Mouse (Mus musculus): ENCODE measurements around the gene A4galt. TPM values are rescaled to one million over a fixed set of nuclear protein-coding genes. Genes with fewer than 3 reads are reported as not detected.

A4galt gene
- polyA plus RNA-seq, 1 experiment from 2014 or later: not detected

DNA sequence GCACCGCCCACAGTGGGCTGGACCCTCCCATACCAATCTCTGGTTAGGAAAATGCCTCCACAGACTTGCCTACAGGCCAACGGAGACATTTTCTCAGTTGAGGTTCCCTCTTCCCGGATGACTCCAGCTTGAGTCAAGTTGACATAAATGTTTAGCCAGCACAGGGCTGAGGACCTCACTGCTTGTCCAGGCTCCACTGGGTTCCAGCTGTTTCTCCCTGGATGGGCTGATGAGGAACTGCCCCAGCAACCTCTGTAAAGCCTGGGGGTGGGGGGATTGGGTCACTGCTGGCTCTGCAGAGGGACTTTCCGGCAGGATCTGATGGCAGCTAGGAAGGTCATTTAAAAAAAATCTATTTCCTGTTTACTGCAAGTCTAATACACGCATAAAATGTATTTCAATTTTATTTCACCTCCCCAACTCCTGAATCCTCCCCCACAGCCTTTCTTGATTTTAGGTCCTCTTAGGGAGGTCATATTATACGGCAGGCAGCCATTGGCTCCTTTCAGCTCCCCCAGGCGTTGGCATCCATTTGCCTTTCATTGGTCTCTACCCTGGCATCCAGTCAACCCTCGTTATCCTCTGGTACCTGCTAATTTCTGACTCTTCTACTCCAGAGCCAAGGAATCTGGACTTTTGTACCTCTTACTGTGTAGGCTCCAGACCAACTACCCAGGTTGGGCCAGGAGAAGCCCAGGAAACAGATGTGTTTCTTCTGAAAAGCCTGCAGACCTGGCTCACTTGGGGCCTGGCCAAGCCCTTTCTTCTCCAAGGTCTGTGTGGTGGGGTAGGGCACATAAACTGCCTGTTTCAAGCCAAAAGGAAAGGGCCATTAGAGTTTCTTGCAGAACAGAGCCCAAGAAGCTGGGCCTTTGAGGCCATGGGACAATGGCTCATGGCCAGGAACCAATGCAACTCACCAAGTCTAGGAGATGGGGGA, 42.4 kb upstream of the A4galt start:
- Histone ChIP-seq H3K27me3 (ENCODE audit: control insufficient read depth, insufficient read depth, low read length) (no peaks in the 10 kb centered on the region), H3K27ac (replicated peaks; ENCODE audit: low read depth, low read length) (no peak overlapping the region), H3K4me3 (ENCODE audit: low read depth, low read length) (no peak overlapping the region), H3K4me1 (ENCODE audit: control insufficient read depth, insufficient read depth, low read length) (peaks cover 4% of the 10 kb centered on the region; the same call in 1 of the 2 replicates), H3K9ac (ENCODE audit: low read length) (no peak overlapping the region), H3K36me3 (ENCODE audit: control insufficient read depth, insufficient read depth, low read length) (no peaks in the 10 kb centered on the region), H3K4me2 (ENCODE audit: low read depth, severe bottlenecking) (no peak overlapping the region), H3K9me3 (ENCODE audit: control insufficient read depth, low read length) (no peaks in the 10 kb centered on the region)
- DNase-seq (ENCODE audit: low spot score) (no peak), ATAC-seq (ENCODE audit: insufficient number of reproducible peaks, low FRiP score, low TSS enrichment, low read depth) (no peak)
- 86% methylated on average over 8 of the region's 8 CpGs for WGBS

DNA sequence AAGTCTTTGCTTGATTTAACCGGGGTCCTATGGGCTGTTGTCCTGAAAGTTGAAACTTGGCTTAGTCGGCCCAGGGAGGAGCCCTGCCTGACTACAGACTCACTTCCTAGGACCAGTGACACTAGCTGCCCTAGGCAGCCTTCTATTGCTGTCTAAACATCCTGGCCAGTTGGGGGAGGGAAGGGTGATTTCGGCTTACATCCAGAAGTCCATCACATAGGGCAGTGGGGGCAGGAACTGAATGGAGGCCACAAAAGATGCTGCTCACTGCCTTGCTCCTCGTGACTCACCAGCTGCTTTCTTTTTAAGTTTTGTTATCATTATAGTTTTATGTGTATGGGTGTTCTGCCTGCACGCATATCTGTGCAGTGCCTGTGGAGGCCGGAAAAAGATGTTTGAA, 41.6 kb upstream of the A4galt start:
- Histone ChIP-seq H3K9ac (ENCODE audit: low read length) (no peak overlapping the region), H3K4me1 (ENCODE audit: control insufficient read depth, insufficient read depth, low read length) (peaks cover 4% of the 10 kb centered on the region; the same call in 1 of the 2 replicates), H3K4me3 (ENCODE audit: low read depth, low read length) (no peak overlapping the region), H3K4me2 (ENCODE audit: low read depth, severe bottlenecking) (no peak overlapping the region), H3K27ac (replicated peaks; ENCODE audit: low read depth, low read length) (no peak overlapping the region), H3K27me3 (ENCODE audit: control insufficient read depth, insufficient read depth, low read length) (no peaks in the 10 kb centered on the region), H3K9me3 (ENCODE audit: control insufficient read depth, low read length) (no peaks in the 10 kb centered on the region), H3K36me3 (ENCODE audit: control insufficient read depth, insufficient read depth, low read length) (no peaks in the 10 kb centered on the region)
- WGBS: 79% methylated on average over 6 of the region's 6 CpGs
- DNase-seq (ENCODE audit: low spot score) (no peak), ATAC-seq (ENCODE audit: insufficient number of reproducible peaks, low FRiP score, low TSS enrichment, low read depth) (no peak)

DNA sequence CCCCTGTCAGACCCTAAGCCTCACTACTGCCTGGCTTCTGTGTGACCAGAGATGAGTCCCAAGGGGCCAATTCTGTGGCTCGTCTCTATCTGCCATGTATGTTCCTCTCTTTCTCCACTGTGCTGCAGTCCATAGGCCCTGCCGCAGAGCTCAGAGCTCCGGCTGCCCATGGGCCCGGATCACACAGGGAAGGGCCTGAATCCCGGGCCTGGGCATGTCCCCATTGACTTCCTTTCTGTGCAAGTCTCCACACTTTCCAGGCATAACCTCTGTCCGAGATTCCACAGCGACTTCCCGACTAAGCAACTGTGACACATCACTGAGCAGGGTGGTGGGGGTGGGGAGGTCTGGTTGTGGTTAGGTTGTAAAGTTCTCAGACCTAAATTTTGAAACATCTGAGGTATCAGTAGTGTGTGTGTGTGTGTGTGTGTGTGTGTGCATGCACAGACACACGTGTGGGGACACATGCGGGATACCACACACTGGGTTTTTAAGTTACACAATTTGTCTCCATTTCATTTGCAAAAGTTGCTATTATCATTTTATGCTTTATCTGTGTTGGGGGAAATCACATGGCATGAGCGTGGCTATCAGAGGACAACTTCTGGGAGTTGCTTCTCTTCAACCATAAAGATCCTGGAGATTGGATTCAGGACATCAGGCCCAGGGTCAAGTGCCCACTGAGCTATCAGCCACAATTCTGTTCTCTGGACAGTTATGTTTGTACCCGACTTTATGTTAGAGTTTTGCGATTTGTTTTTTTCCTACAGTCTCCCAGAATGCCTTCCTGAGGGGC, 40.9 kb upstream of the A4galt start:
- DNase-seq (ENCODE audit: low spot score) (no peak), ATAC-seq (ENCODE audit: insufficient number of reproducible peaks, low FRiP score, low TSS enrichment, low read depth) (no peak)
- H3K4me1 ChIP-seq (ENCODE audit: control insufficient read depth, insufficient read depth, low read length): peaks cover 4% of the 10 kb centered on the region; the same call in 1 of the 2 replicates

DNA sequence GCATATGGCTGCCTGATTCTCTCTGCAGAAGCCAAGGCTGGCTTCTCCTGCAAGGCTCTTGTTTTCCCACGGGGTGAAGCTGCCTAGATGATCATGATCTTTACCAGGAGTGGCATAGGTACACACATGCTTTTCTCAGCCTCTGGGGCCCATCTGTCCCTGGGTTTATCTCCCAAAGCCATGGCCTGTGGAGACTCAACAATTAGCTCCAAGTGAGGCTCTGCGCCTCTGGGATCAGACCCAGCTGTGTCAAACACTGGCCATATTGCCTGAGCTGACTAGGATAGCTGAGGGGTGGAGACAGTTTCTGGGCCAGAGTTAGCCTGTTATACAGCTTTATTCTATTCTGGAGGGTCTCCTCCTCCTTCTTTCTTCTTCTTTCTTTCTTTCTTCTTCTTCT, 39.3 kb upstream of the A4galt start:
- 87% methylated on average over 2 of the region's 2 CpGs for WGBS
- Histone ChIP-seq H3K36me3 (ENCODE audit: control insufficient read depth, insufficient read depth, low read length) (no peaks in the 10 kb centered on the region), H3K27me3 (ENCODE audit: control insufficient read depth, insufficient read depth, low read length) (no peaks in the 10 kb centered on the region), H3K9ac (ENCODE audit: low read length) (no peak overlapping the region), H3K9me3 (ENCODE audit: control insufficient read depth, low read length) (no peaks in the 10 kb centered on the region), H3K4me1 (ENCODE audit: control insufficient read depth, insufficient read depth, low read length) (no peaks in the 10 kb centered on the region), H3K4me2 (ENCODE audit: low read depth, severe bottlenecking) (no peak overlapping the region), H3K4me3 (ENCODE audit: low read depth, low read length) (no peak overlapping the region), H3K27ac (replicated peaks; ENCODE audit: low read depth, low read length) (no peak overlapping the region)
- no peak for DNase-seq (ENCODE audit: low spot score)
- no peak for ATAC-seq (ENCODE audit: insufficient number of reproducible peaks, low FRiP score, low TSS enrichment, low read depth)

More for the DNA sequence above, 40.9 kb upstream of the A4galt start:
- Histone ChIP-seq H3K27me3 (ENCODE audit: control insufficient read depth, insufficient read depth, low read length) (no peaks in the 10 kb centered on the region), H3K27ac (replicated peaks; ENCODE audit: low read depth, low read length) (no peak overlapping the region), H3K36me3 (ENCODE audit: control insufficient read depth, insufficient read depth, low read length) (no peaks in the 10 kb centered on the region), H3K9me3 (ENCODE audit: control insufficient read depth, low read length) (no peaks in the 10 kb centered on the region), H3K4me2 (ENCODE audit: low read depth, severe bottlenecking) (no peak overlapping the region), H3K9ac (ENCODE audit: low read length) (no peak overlapping the region), H3K4me3 (ENCODE audit: low read depth, low read length) (no peak overlapping the region)
- WGBS: 87% methylated on average over 13 of the region's 13 CpGs

DNA sequence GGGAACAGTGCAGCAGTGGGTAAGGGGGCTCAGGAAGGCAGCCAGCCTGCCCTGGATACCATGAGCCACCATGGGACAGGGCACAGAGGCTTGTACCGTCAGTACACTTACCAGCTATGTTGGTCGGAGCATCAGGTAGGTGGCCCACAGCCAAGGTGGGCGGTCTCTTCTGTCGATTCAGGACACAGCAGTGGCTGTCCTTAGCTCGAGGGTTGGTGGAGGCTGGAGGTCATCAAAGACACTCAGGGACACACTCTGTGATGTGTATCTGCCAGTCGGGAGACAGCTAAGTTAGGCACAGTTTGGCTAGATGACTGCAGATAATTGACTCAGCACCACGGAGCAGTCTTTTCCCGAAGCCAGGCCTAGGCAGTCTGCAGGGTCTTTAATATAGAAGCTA, 33.3 kb upstream of the A4galt start:
- Histone ChIP-seq H3K9me3 (ENCODE audit: control insufficient read depth, low read length) (no peaks in the 10 kb centered on the region), H3K4me2 (ENCODE audit: low read depth, severe bottlenecking) (no peak overlapping the region), H3K9ac (ENCODE audit: low read length) (no peak overlapping the region), H3K27me3 (ENCODE audit: control insufficient read depth, insufficient read depth, low read length) (no peaks in the 10 kb centered on the region), H3K27ac (replicated peaks; ENCODE audit: low read depth, low read length) (no peak overlapping the region), H3K36me3 (ENCODE audit: control insufficient read depth, insufficient read depth, low read length) (no peaks in the 10 kb centered on the region), H3K4me1 (ENCODE audit: control insufficient read depth, insufficient read depth, low read length) (no peaks in the 10 kb centered on the region), H3K4me3 (ENCODE audit: low read depth, low read length) (no peak overlapping the region)
- no peak for DNase-seq (ENCODE audit: low spot score)
- 81% methylated on average over 8 of the region's 8 CpGs for WGBS
- no peak for ATAC-seq (ENCODE audit: insufficient number of reproducible peaks, low FRiP score, low TSS enrichment, low read depth)

DNA sequence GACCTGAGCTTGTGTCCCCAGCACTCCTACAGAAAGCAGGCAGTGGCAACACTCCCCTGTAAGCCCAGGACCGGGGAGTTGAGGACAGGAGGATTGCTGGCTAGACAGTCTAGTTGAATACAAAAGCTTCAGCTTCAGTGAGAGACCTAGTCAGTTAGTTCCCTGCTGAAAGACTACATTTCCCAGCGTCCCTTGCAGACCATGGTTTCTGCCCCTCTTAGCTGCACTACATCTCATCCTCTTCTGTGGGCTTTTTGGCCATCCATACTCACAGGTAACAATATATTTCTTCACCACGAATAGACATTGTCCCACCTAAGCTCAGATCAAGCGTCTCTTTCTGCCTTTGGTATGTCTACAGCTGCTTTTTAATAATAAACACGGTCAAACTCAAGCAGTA, 30.8 kb upstream of the A4galt start:
- no peak for DNase-seq (ENCODE audit: low spot score)
- no peak for ATAC-seq (ENCODE audit: insufficient number of reproducible peaks, low FRiP score, low TSS enrichment, low read depth)
- no peak overlapping the region for H3K27ac ChIP-seq (replicated peaks; ENCODE audit: low read depth, low read length)
- H3K36me3 ChIP-seq (ENCODE audit: control insufficient read depth, insufficient read depth, low read length): no peaks in the 10 kb centered on the region
- no peaks in the 10 kb centered on the region for H3K27me3 ChIP-seq (ENCODE audit: control insufficient read depth, insufficient read depth, low read length)
- no peak overlapping the region for H3K9ac ChIP-seq (ENCODE audit: low read length)
- no peaks in the 10 kb centered on the region for H3K4me1 ChIP-seq (ENCODE audit: control insufficient read depth, insufficient read depth, low read length)
- WGBS: 71% methylated on average over 5 of the region's 5 CpGs
- H3K4me3 ChIP-seq (ENCODE audit: low read depth, low read length): no peak overlapping the region
- H3K9me3 ChIP-seq (ENCODE audit: control insufficient read depth, low read length): no peaks in the 10 kb centered on the region
- H3K4me2 ChIP-seq (ENCODE audit: low read depth, severe bottlenecking): no peak overlapping the region

DNA sequence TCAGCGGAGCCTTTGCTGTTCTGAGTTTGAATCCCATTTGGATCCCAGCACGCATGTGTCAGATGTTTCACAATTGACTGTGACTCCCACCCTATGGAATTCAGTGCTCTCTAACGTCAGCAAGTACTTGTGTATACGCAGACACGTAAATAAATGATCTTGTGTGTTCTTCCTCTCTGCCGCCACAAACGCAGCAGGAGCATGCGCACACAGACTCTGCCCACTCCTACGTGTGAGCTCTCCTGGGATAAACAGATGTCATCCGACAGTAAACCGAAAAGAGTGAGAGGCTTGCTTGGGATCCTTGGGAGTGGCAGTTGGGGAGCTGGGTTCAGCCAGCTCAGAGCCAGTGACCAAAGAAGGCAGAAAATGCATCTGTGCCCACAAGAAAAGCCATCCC, 29.7 kb upstream of the A4galt start:
- no peak for DNase-seq (ENCODE audit: low spot score)
- Histone ChIP-seq H3K4me2 (ENCODE audit: low read depth, severe bottlenecking) (no peak overlapping the region), H3K9me3 (ENCODE audit: control insufficient read depth, low read length) (no peaks in the 10 kb centered on the region), H3K4me3 (ENCODE audit: low read depth, low read length) (no peak overlapping the region), H3K36me3 (ENCODE audit: control insufficient read depth, insufficient read depth, low read length) (no peaks in the 10 kb centered on the region), H3K9ac (ENCODE audit: low read length) (no peak overlapping the region), H3K27me3 (ENCODE audit: control insufficient read depth, insufficient read depth, low read length) (no peaks in the 10 kb centered on the region), H3K4me1 (ENCODE audit: control insufficient read depth, insufficient read depth, low read length) (no peaks in the 10 kb centered on the region), H3K27ac (replicated peaks; ENCODE audit: low read depth, low read length) (no peak overlapping the region)
- no peak for ATAC-seq (ENCODE audit: insufficient number of reproducible peaks, low FRiP score, low TSS enrichment, low read depth)
- whole genome bisulfite sequencing: 74% methylated on average over 11 of the region's 11 CpGs

DNA sequence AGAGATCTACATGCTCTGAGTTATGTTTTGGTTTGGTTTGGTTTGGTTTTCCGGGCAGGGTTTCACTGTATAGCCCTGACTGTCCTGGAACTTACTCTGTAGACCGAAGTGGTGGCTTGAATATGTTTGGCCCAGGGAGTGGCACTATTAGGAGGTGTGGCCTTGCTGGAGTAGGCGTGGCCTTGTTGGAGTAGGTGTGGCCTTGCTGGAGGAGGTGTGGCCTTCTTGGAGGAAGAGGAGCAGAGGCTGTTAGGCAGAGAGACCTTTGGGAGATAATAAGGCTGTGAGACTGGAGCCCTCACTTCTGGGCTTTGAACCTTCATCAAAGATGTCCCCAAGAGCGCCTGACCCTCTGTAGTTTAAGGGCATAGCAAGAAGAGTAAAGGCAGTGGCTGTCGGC, 27.0 kb upstream of the A4galt start:
- H3K4me2 ChIP-seq (ENCODE audit: low read depth, severe bottlenecking): no peak overlapping the region
- no peaks in the 10 kb centered on the region for H3K36me3 ChIP-seq (ENCODE audit: control insufficient read depth, insufficient read depth, low read length)
- H3K9me3 ChIP-seq (ENCODE audit: control insufficient read depth, low read length): no peaks in the 10 kb centered on the region
- no peak for ATAC-seq (ENCODE audit: insufficient number of reproducible peaks, low FRiP score, low TSS enrichment, low read depth)
- no peak overlapping the region for H3K27ac ChIP-seq (replicated peaks; ENCODE audit: low read depth, low read length)
- H3K9ac ChIP-seq (ENCODE audit: low read length): no peak overlapping the region
- DNase-seq (ENCODE audit: low spot score): no peak
- H3K27me3 ChIP-seq (ENCODE audit: control insufficient read depth, insufficient read depth, low read length): no peaks in the 10 kb centered on the region
- H3K4me3 ChIP-seq (ENCODE audit: low read depth, low read length): no peak overlapping the region
- H3K4me1 ChIP-seq (ENCODE audit: control insufficient read depth, insufficient read depth, low read length): no peaks in the 10 kb centered on the region
- WGBS: 88% methylated on average over 5 of the region's 5 CpGs
